ENCODE assay signal across 21 mouse cellular contexts in genomic region chr17:13714654-13715053, GRCm38 (mm10). TPM values are rescaled to one million over a fixed set of nuclear protein-coding genes. Genes with fewer than 3 reads are reported as not detected.
DNase-seq lines count a peak whose midpoint lies in the region; ATAC-seq and TF ChIP-seq lines count a peak whose summit lies in the region.
"Had no signal": no experiment of that assay in that cellular context is flagged by ENCODE, and none has a peak within 500 bp of the region (broad histone marks: within the 10 kb centered on the region; RNA-seq: fewer than 3 reads in every experiment).

No protein-coding gene starts in this region.

- H3K4me1 ChIP-seq in kidney, embryonic 14.5 days (ENCODE audit: control insufficient read depth, insufficient read depth, low read length), result no peaks in the 10 kb centered on the region
- H3K4me1 ChIP-seq in lung, embryonic 14.5 days (ENCODE audit: insufficient read depth), result no peaks in the 10 kb centered on the region
- H3K4me1 ChIP-seq: hindbrain, embryonic 10.5 days; intestine, embryonic 15.5 days; limb, embryonic 13.5 days; midbrain, embryonic 12.5 days had no signal

- no peak overlapping the region for H3K27ac ChIP-seq in kidney, embryonic 14.5 days (ENCODE audit: low read depth, low read length)
- H3K27ac ChIP-seq in lung, embryonic 14.5 days (ENCODE audit: low read depth), result no peak overlapping the region
- H3K27ac ChIP-seq in layer of hippocampus, adult 2 months, result no peak overlapping the region
- H3K27ac ChIP-seq: hindbrain, embryonic 10.5 days; intestine, embryonic 15.5 days; limb, embryonic 13.5 days; midbrain, embryonic 12.5 days; stomach, embryonic 15.5 days had no signal

- no peak overlapping the region for H3K4me2 ChIP-seq in kidney, embryonic 14.5 days (replicated peaks; ENCODE audit: low read depth, low read length)
- no peak overlapping the region for H3K4me2 ChIP-seq in lung, embryonic 14.5 days
- H3K4me2 ChIP-seq: intestine, embryonic 15.5 days; limb, embryonic 13.5 days; midbrain, embryonic 12.5 days; stomach, embryonic 15.5 days had no signal

- H3K27me3 ChIP-seq in kidney, embryonic 14.5 days (ENCODE audit: control insufficient read depth, insufficient read depth, low read length), result no peaks in the 10 kb centered on the region
- H3K27me3 ChIP-seq in lung, embryonic 14.5 days (ENCODE audit: insufficient read depth, low read length), result no peaks in the 10 kb centered on the region
- H3K27me3 ChIP-seq: intestine, embryonic 15.5 days; limb, embryonic 13.5 days; midbrain, embryonic 12.5 days; stomach, embryonic 15.5 days had no signal

- 49% methylated on average over 4 of the region's 4 CpGs for WGBS in kidney, embryonic 14.5 days
- WGBS in lung, embryonic 14.5 days, result 47% methylated on average over 4 of the region's 4 CpGs

- peak; percentile 73 for DNase-seq in kidney, adult 11 months
- DNase-seq in kidney, adult 8-10 months, result peak; percentile 39 to 72
- peak; percentile 43 for DNase-seq in lung, embryonic 14.5 days
- no peak for DNase-seq in right cerebral cortex, adult 18-20 months
- DNase-seq in layer of hippocampus, adult 2 months (ENCODE audit: low spot score in 2 of 2), result no peak
- DNase-seq: B cell, adult 2 months; cerebellum, adult 11-12 months; forebrain, postnatal 0 days; liver, postnatal 0 days; right cerebral cortex, postnatal 25 days; thymus, postnatal 25 days had no signal

- H3K9me3 ChIP-seq in kidney, embryonic 14.5 days (ENCODE audit: control insufficient read depth, low read length), result no peaks in the 10 kb centered on the region
- no peaks in the 10 kb centered on the region for H3K9me3 ChIP-seq in lung, embryonic 14.5 days (ENCODE audit: low read depth, low read length)
- H3K9me3 ChIP-seq: hindbrain, embryonic 10.5 days; intestine, embryonic 15.5 days; limb, embryonic 13.5 days; midbrain, embryonic 12.5 days; stomach, embryonic 15.5 days had no signal

- no peak for ATAC-seq in kidney, embryonic 14.5 days (ENCODE audit: low FRiP score, low TSS enrichment)
- no peak for ATAC-seq in lung, embryonic 14.5 days (ENCODE audit: insufficient read depth)
- ATAC-seq in megakaryocyte progenitor cell, adult 5-6 weeks (replicated peaks; ENCODE audit: poor library complexity), result no peak
- ATAC-seq: forebrain, postnatal 0 days; intestine, embryonic 15.5 days; liver, postnatal 0 days had no signal

- no peak overlapping the region for H3K4me3 ChIP-seq in kidney, embryonic 14.5 days (ENCODE audit: low read length)
- H3K4me3 ChIP-seq in lung, embryonic 14.5 days (ENCODE audit: low read depth, low read length), result no peak overlapping the region
- H3K4me3 ChIP-seq in layer of hippocampus, adult 2 months, result no peak overlapping the region
- H3K4me3 ChIP-seq: erythroblast, embryonic 14.5 days; hindbrain, embryonic 10.5 days; intestine, embryonic 15.5 days; limb, embryonic 13.5 days; midbrain, embryonic 12.5 days; myocyte; stomach, embryonic 15.5 days had no signal

- no peaks in the 10 kb centered on the region for H3K36me3 ChIP-seq in kidney, embryonic 14.5 days (ENCODE audit: control insufficient read depth, insufficient read depth, low read length)
- no peaks in the 10 kb centered on the region for H3K36me3 ChIP-seq in lung, embryonic 14.5 days (ENCODE audit: insufficient read depth)
- H3K36me3 ChIP-seq: hindbrain, embryonic 10.5 days; intestine, embryonic 15.5 days; limb, embryonic 13.5 days; midbrain, embryonic 12.5 days; stomach, embryonic 15.5 days had no signal

- no peak overlapping the region for H3K9ac ChIP-seq in kidney, embryonic 14.5 days (ENCODE audit: low read depth, low read length)
- no peak overlapping the region for H3K9ac ChIP-seq in lung, embryonic 14.5 days
- H3K9ac ChIP-seq: forebrain, postnatal 0 days; intestine, embryonic 15.5 days; limb, embryonic 13.5 days; liver, postnatal 0 days; midbrain, embryonic 12.5 days; stomach, embryonic 15.5 days had no signal

- no peak for TF ChIP-seq CTCF in lung, embryonic 14.5 days (IDR thresholded peaks at IDR 0.05; ENCODE audit: low read depth)
- TF ChIP-seq CTCF in layer of hippocampus, adult 2 months (conservative IDR thresholded peaks at IDR 0.05), result no peak

RNA-seq across cellular contexts. Expression of gene Afdn, which starts 45.7 kb away (rescaled TPM):
- 96.7 and 105 TPM in 2 replicates for polyA plus RNA-seq in kidney, embryonic 14.5 days (2014; fragmentation: Nextera tagmentation; extraction: Ambion mirVana)
- polyA plus RNA-seq in lung, embryonic 14.5 days (2014; fragmentation: Nextera tagmentation; extraction: Ambion mirVana), result 138 TPM in 2 replicates
- 100 to 1,000 TPM; 106 to 114 TPM for total RNA-seq in layer of hippocampus, adult 2 months (2021)
- 2.5 and 3.7 TPM in 2 replicates for total RNA-seq in megakaryocyte progenitor cell, adult 5-6 weeks (2015)
- total RNA-seq in megakaryocyte progenitor cell, adult 5-6 weeks (2017), result 2.6 and 5.6 TPM in 2 replicates
- polyA plus RNA-seq: erythroblast, embryonic 14.5 days had no signal

RNA-seq across cellular contexts. Expression of gene Tcte2, which starts 47.0 kb away (rescaled TPM):
- polyA plus RNA-seq in kidney, embryonic 14.5 days (2014; fragmentation: Nextera tagmentation; extraction: Ambion mirVana), result 3.4 and 4.6 TPM in 2 replicates
- polyA plus RNA-seq in lung, embryonic 14.5 days (2014; fragmentation: Nextera tagmentation; extraction: Ambion mirVana), result 5.1 and 5.8 TPM in 2 replicates
- total RNA-seq in layer of hippocampus, adult 2 months (2021), result 10 to 100 TPM; 18.4 to 22.1 TPM
- 1.0 TPM in 1 of 2 replicates, not detected in the other for total RNA-seq in megakaryocyte progenitor cell, adult 5-6 weeks (2015)
- total RNA-seq in megakaryocyte progenitor cell, adult 5-6 weeks (2017), result not detected in 2 replicates
- total RNA-seq: granulocyte monocyte progenitor cell, adult 5-6 weeks had no signal
- polyA plus RNA-seq: erythroblast, embryonic 14.5 days had no signal

Comparison
In these comparisons a context has a peak if more than half of its experiments do, and no peak if none do; other contexts are left out.
1. DNase-seq: peak in kidney, adult 11 months (single experiment), kidney, adult 8-10 months (2 of 2) and lung, embryonic 14.5 days (single experiment); none in right cerebral cortex, adult 18-20 months (single experiment) and layer of hippocampus, adult 2 months (0 of 2).
2. RNA of gene Afdn, which starts 45.7 kb away (total RNA-seq): 106 to 114 TPM in layer of hippocampus, adult 2 months; 2.5 to 5.6 TPM in megakaryocyte progenitor cell, adult 5-6 weeks; every median in the first group is over 10 times any median in the second.
3. RNA of gene Tcte2, which starts 47.0 kb away (total RNA-seq): 18.4 to 22.1 TPM in layer of hippocampus, adult 2 months; 1.0 TPM in megakaryocyte progenitor cell, adult 5-6 weeks; every median in the first group is over 4 times any median in the second.